Mouse (Mus musculus): Measurements from ENCODE around the gene Ccdc93.

Gene Ccdc93

GRCm38 (mm10) chr1:121448166-121448565, 17.3 kb downstream of the Ccdc93 start:
- no peak for DNase-seq

DNA sequence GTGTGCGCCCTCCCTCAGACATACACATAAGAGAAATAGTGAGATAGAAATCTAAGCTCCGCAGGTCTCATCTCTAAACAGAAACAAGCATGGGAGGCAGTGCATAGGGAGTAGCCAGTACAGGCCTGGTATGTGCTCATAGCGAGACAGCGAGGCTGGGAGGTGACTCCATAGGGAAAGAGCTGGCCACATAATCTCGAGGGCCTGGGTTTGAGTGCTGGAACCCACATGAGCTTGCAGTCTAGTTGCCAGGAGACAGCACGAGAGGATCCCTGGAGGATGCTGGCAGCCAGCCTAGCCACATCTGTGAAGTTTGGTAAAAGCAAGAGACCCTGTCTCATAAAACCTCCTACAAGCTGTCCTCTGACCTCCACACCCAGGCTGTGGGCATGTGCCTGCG, 20.2 kb downstream of the Ccdc93 start:
- DNase-seq: no peak

GRCm38 (mm10) chr1:121452498-121452897, 21.6 kb downstream of the Ccdc93 start:
- DNase-seq: no peak

GRCm38 (mm10) chr1:121453053-121453452, 22.2 kb downstream of the Ccdc93 start:
- DNase-seq: no peak

DNA sequence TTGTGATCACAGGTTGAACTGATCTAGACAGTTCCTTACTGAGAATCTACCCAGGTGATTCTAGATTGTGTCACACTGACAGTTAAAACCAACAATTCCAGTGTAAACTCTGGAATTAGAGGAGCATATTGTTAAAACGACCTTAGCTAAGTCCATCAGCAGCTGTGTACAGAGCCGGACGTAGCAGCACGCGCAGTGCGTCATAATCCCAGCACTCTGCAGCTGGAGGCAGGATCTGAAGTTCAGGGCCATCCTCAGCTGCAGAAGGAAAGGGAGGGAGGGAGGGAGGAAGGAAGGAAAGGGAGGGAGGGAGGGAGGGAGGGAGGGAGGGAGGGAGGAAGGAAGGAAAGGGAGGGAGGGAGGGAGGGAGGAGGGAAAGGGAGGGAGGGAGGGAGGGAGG, 24.1 kb downstream of the Ccdc93 start:
- DNase-seq: no peak

DNA sequence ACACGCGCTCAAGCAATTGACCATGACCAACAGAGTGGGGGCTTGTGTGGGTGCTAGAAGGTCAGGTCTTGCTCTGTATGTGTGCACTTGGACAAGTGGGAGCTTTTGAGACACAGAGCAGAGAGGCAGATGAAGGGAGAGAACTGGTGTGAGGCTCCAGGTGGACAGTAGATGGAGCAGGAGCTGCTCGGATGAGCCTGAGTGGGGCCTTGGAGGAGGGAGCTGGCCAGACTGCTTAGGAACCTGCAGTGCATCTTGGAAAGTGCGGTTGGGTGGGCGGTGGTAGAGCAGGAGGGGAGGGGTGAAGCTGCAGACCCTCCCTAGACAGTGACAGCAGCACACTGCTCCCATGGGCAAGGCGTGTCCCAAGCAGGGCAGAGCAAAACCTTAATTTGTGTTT, 29.2 kb downstream of the Ccdc93 start:
- no peak for DNase-seq

DNA sequence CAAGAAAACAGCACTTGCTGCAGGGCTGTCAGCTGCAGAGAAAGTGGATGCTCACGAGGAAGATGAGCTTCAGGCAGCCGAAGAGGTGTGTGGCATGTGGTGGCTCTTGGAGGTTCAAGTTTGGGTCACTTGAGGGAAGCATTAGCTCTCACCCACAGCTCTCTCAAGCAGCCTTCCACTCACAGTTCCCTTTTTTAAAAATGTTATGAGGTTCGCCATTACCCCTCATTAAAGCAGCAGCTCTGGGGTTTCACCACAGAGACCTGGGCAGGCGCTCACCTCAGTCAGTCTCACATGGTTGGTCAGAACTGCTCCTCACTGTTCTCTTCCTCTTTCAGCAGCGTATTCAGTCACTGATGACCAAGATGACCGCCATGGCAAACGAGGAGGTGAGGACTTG, 31.0 kb downstream of the Ccdc93 start:
- DNase-seq: no peak

GRCm38 (mm10) chr1:121462643-121463042, 31.8 kb downstream of the Ccdc93 start:
- no peak for DNase-seq

DNA sequence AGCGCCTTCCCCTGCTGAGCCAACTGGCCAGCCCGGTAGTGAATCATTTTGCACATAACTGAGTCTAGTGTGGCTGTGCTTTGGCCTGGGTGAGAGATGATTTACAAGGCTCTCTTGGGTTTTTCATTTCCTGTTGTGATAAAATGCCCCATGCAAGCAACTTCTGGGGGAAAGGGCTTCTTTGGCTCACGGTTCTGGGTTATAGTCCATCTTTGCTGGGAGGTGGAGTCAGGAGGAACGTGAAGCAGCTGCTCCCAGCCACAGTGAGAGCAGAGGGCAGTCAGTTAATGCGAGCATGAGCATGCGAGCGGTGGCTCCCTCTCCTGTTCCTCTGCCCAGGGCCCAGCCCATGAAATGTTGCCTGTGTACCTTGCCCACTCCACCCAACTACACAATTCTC, 33.0 kb downstream of the Ccdc93 start:
- DNase-seq: no peak

DNA sequence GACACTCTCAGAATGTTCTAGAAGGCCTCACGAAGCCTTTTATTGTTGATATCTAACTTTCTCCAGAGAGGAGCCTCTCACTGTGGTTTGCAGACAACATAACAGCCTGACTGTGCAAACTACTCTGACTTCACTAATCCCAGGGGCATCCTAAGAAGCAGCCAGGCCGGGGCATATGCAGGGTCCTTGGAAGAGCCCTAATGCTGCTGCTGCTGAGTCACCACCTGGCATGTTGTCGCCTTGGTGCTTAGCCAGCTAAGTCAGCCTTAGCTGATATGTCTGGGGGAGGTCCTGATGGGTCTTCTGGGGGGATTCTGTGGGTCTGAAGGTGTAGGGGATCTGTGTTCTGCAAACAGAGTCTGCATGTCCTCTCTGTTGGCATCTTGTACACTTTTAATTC, 35.4 kb downstream of the Ccdc93 start:
- DNase-seq: no peak

DNA sequence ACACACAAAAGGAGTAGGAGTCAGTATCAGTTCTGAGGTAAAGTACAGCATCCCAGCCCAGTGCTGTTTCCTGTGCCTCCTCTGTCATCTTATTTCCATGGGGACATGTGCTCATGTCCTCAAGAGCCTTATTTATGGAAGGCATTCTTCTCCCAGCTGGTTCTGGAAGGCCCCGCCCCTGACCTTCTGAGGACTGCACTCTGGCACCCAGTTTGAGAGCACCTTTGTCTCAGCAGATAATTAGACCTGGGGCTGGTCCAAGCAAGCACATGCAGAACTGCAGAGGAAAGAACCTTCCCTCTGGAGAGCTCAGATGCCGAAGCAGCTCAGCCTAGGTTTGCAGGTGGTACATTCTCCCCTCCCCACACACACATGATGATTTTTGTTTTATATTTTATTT, 37.4 kb downstream of the Ccdc93 start:
- DNase-seq: no peak

DNA sequence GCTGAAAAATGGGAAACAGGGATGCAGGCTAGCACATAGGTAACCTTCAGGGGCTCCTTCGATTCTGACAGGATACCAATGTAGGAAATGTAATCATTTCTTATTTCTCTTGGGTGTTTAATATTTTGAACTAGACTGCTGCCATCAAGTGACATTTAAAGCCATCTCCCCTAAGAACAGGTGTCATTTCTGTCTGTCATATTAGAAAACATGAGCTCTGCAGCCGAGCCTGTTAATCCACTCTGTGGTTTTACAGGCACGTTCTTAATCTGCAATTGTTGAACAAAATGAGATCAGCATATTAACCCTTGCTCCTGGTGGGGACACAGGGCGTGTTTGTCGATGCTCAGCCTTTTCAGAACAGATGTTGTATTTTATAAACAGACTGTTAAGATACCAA, 40.7 kb downstream of the Ccdc93 start:
- no peak for DNase-seq

GRCm38 (mm10) chr1:121477716-121478115, 46.9 kb downstream of the Ccdc93 start:
- no peak for DNase-seq

- peak in 1 of 2 experiments; percentile 10 for DNase-seq
Measured at GRCm38 (mm10) chr1:121478284-121478980, 47.6 kb downstream of the Ccdc93 start.

GRCm38 (mm10) chr1:121479403-121479802, 48.6 kb downstream of the Ccdc93 start:
- DNase-seq: no peak

DNA sequence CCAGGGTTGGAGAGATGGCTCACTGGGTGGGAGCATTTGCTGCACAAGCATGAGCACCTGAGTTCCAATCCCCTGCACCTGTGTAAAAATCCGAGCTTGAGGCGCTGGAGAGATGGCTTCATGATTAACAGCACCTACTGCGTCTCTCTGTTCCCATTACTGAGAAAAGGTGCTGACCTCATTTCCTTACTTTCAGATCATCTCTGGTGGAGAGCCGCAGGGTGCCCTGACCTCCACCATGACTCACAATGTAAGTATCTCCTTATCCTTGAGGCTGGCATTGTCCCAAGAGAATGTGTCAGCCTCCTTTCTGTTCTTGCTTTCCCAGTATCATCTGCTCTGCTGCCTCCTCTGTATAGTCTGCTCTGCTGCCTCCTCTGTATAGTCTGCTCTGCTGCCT, 52.2 kb downstream of the Ccdc93 start:
- DNase-seq: no peak

DNA sequence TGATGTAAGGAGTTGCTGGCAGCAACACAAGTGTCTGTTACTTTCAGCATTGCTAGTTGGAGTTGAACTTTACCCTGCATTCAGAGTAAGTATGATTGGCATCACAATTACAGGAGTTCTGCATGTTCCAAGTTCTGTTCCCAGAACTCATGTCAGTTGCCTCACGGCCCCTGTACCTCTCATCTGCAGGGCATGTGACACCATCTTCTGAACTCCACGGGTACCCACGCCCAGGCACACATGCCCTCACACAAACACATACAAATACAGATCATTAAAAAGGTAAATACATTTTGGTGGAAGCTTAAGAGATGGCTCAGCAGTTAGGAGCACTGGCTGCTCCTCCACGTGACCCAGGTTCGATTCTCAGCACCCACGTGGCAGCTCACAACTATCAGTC, 56.0 kb downstream of the Ccdc93 start:
- DNase-seq: no peak

DNA sequence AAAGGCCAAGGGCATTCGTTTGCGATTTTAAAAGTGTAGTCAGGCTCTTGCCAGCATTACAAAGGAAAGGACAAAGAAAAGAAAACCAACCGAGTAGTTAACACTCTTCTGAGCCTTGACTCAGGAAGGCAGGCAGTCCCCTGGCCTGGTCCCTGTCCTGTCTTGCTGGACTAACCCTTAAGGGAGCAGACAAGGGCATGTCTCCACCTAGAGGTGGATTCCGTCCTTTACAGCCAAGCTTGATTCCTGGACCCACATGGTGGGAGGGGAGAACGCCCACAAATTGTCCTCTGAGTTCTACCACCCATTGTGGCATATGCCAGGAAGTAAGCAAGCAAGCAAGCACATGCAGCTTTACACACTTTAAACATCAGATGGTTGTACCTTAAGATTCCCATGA, 59.4 kb downstream of the Ccdc93 start:
- DNase-seq: peak in 1 of 2 experiments; percentile 14

GRCm38 (mm10) chr1:121497093-121497492, 66.2 kb downstream of the Ccdc93 start:
- DNase-seq: no peak

DNA sequence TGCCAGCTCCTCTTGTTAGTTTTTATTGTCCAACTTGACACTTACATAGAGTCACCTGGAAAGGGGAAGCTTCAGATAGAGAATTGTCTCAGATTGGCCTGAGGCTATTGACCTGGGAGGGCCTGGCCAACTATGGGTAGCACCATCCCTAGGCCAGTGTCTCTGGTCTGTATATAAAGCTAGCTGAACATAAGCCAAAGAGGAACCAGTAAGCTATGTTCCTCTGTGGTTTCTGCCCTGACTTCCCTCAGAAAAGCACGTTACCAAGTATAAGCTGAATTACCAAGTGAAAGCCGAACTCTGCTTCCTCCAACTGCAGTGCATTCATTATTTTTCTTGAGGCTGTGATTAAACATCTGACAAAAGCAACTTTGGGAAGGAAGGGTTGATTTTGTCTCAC, 77.9 kb downstream of the Ccdc93 start:
- DNase-seq: no peak

- DNase-seq: peak; percentile 33 to 48
Measured at GRCm38 (mm10) chr1:121510420-121511140, 79.7 kb downstream of the Ccdc93 start.

GRCm38 (mm10) chr1:121511186-121511585, 80.3 kb downstream of the Ccdc93 start:
- no peak for DNase-seq

GRCm38 (mm10) chr1:121511966-121512365, 81.1 kb downstream of the Ccdc93 start:
- no peak for DNase-seq

DNA sequence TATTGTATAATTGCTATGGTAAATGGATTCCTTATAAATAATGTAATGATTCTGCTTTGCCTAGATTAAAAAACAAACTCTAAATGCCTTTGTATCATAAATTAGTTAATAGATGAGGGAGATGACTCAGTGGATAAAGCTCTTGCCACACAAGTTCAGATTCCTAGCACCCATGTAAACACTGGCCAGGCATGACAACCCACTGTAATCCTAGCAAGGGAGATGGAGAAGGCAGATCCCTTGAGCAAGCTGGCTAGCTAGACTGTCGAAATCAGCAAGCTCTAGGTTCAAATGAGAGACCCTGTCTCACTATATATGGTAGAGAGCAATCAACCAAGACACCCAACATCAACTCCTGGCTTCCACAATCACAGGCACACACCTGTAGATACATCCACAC, 87.8 kb downstream of the Ccdc93 start:
- no peak for DNase-seq

DNA sequence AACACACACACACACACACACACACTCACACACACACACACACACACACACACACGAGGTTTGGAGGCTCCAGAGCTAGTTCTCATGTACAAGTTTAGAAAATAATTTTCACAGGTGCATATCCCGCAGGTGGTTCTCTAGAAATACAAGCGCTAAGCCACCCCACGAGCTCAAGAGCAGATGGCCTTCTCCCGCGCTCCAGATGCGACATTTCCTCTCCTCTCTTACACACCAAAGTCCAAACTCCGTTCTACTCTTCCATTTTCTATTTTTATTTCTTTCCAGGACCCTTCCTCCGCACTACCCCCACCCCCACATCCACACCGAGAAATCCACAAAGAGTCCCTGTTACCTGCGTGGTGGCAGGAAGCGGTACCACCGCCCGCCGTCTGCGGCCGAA, 96.2 kb downstream of the Ccdc93 start:
- DNase-seq: no peak

All from cerebellum, postnatal 25 days (tissue).